Comparison of ENCODE assay signal across 11 mouse cellular contexts in the genomic region with DNA sequence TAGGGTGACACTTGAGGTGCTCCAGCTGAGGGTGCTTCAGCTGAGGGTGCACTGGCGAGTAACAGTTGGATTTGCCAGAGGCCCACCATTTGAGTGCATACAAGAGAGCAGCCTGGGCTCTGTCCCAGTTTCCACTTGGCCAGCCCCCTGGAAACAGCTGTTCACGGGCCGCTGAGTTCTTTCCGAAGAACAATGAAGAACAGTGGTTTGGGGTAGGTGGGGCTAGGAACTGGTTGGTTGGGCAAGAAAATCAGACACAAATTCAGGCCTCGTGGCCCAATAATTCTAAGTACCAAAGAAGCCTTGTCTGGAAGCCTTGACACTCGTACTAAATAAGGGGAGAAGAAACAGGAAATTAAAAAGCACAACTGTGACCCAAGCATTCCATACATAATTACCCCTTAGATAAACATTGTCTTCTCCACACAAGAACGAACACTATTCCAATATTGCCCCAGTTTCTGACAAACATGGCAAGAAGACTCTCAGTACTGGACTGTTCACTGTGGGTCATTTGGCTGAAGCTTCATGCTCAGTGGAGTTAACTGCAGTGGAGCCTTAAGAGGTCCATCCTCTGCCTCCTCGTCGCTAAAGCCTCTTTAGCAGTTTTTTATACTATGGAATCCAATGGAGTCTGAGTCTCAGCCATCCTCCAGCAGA.
DNase-seq lines count a peak whose midpoint lies in the region; ATAC-seq and TF ChIP-seq lines count a peak whose summit lies in the region.
"Had no signal": no experiment of that assay in that cellular context is flagged by ENCODE, and none has a peak within 500 bp of the region (broad histone marks: within the 10 kb centered on the region; RNA-seq: fewer than 3 reads in every experiment).

No protein-coding gene starts in this region.

- H3K27me3 ChIP-seq in heart, embryonic 12.5 days (replicated peaks): no peaks in the 10 kb centered on the region
- H3K27me3 ChIP-seq in hindbrain, postnatal 0 days (ENCODE audit: insufficient read depth, low read length): no peaks in the 10 kb centered on the region
- H3K27me3 ChIP-seq: embryonic facial prominence, embryonic 12.5 days; intestine, embryonic 15.5 days; liver, embryonic 13.5 days had no signal

- TF ChIP-seq CTCF in hindbrain, postnatal 0 days (IDR thresholded peaks at IDR 0.05; ENCODE audit: low read depth): no peak

- no peak overlapping the region for H3K9ac ChIP-seq in heart, embryonic 12.5 days
- H3K9ac ChIP-seq in hindbrain, postnatal 0 days (replicated peaks; ENCODE audit: low read length): no peak overlapping the region
- H3K9ac ChIP-seq: embryonic facial prominence, embryonic 12.5 days; intestine, embryonic 15.5 days; liver, embryonic 13.5 days had no signal

- no peak overlapping the region for H3K4me3 ChIP-seq in heart, embryonic 12.5 days
- H3K4me3 ChIP-seq in hindbrain, postnatal 0 days (ENCODE audit: low read length): no peak overlapping the region
- H3K4me3 ChIP-seq: embryonic facial prominence, embryonic 12.5 days; intestine, embryonic 15.5 days; liver, embryonic 13.5 days had no signal

- no peak overlapping the region for H3K27ac ChIP-seq in heart, embryonic 12.5 days (ENCODE audit: poor library complexity, severe bottlenecking)
- H3K27ac ChIP-seq in hindbrain, postnatal 0 days: no peak overlapping the region
- H3K27ac ChIP-seq: embryonic facial prominence, embryonic 12.5 days; intestine, embryonic 15.5 days; liver, embryonic 13.5 days had no signal

- peak; percentile 39 to 55 for DNase-seq in heart, adult 18-20 months
- peak; percentile 40 for DNase-seq in heart, adult 8-10 months (ENCODE audit: low spot score)
- peak; percentile 64 for DNase-seq in kidney, postnatal 10 days
- DNase-seq in lung, postnatal 25 days (ENCODE audit: low spot score): peak; percentile 33
- DNase-seq in cerebellum, adult 8-10 months: no peak
- DNase-seq in hindbrain, postnatal 0 days (ENCODE audit: low spot score): no peak
- DNase-seq in left cerebral cortex, adult 11 months (ENCODE audit: low spot score): no peak
- DNase-seq: liver, embryonic 13.5 days had no signal

- no peak for ATAC-seq in heart, embryonic 12.5 days (ENCODE audit: insufficient number of reproducible peaks, low FRiP score)
- ATAC-seq in hindbrain, postnatal 0 days: no peak
- ATAC-seq: intestine, embryonic 15.5 days had no signal

- no peaks in the 10 kb centered on the region for H3K9me3 ChIP-seq in heart, embryonic 12.5 days (replicated peaks)
- no peaks in the 10 kb centered on the region for H3K9me3 ChIP-seq in hindbrain, postnatal 0 days (ENCODE audit: low read length)
- H3K9me3 ChIP-seq: embryonic facial prominence, embryonic 12.5 days; intestine, embryonic 15.5 days; liver, embryonic 13.5 days had no signal

- no peaks in the 10 kb centered on the region for H3K4me1 ChIP-seq in heart, embryonic 12.5 days (replicated peaks)
- no peaks in the 10 kb centered on the region for H3K4me1 ChIP-seq in hindbrain, postnatal 0 days (ENCODE audit: insufficient read depth, low read length)
- H3K4me1 ChIP-seq: embryonic facial prominence, embryonic 12.5 days; liver, embryonic 13.5 days had no signal

- no peaks in the 10 kb centered on the region for H3K36me3 ChIP-seq in heart, embryonic 12.5 days
- H3K36me3 ChIP-seq in hindbrain, postnatal 0 days (ENCODE audit: insufficient read depth, low read length): no peaks in the 10 kb centered on the region
- H3K36me3 ChIP-seq: embryonic facial prominence, embryonic 12.5 days; intestine, embryonic 15.5 days; liver, embryonic 13.5 days had no signal

- no peak overlapping the region for H3K4me2 ChIP-seq in heart, embryonic 12.5 days
- H3K4me2 ChIP-seq in hindbrain, postnatal 0 days (ENCODE audit: low read depth, low read length): no peak overlapping the region
- H3K4me2 ChIP-seq: embryonic facial prominence, embryonic 12.5 days; intestine, embryonic 15.5 days; liver, embryonic 13.5 days had no signal

- WGBS in heart, embryonic 12.5 days: 65% methylated on average over 9 of the region's 9 CpGs
- 47% methylated on average over 9 of the region's 9 CpGs for WGBS in hindbrain, postnatal 0 days

Comparison
In these comparisons a context has a peak if more than half of its experiments do, and no peak if none do; other contexts are left out.
1. DNase-seq: peak in heart, adult 18-20 months (2 of 2), heart, adult 8-10 months (single experiment), kidney, postnatal 10 days (single experiment) and lung, postnatal 25 days (single experiment); none in cerebellum, adult 8-10 months (single experiment), hindbrain, postnatal 0 days (single experiment) and left cerebral cortex, adult 11 months (single experiment).